Mouse (Mus musculus): ENCODE measurements around the gene Nelfb. TPM values are rescaled to one million over a fixed set of nuclear protein-coding genes. Genes with fewer than 3 reads are reported as not detected.
A peak's percentile ranks its signal among the peaks of the same experiment; 100 is the strongest.

The Nelfb gene
- polyA plus RNA-seq, 1 experiment from 2014 or later: 102 TPM

GRCm38 (mm10) chr2:25226864-25227263, 15.6 kb upstream of the Nelfb start:
- WGBS: 83% methylated on average over 5 of the region's 5 CpGs
- H3K27me3 ChIP-seq (ENCODE audit: control insufficient read depth, insufficient read depth, low read length): no peaks in the 10 kb centered on the region
- peaks cover 13% of the 10 kb centered on the region for H3K4me1 ChIP-seq (ENCODE audit: control insufficient read depth, insufficient read depth, low read length)
- no peak overlapping the region for H3K4me2 ChIP-seq
- H3K9ac ChIP-seq (ENCODE audit: low read length): no peak overlapping the region
- H3K36me3 ChIP-seq (ENCODE audit: control insufficient read depth, insufficient read depth, low read length): no peaks in the 10 kb centered on the region
- DNase-seq (ENCODE audit: low spot score, missing footprints): peak; percentile 69
- no peak overlapping the region for H3K4me3 ChIP-seq (ENCODE audit: low read depth, low read length)
- no peak for ATAC-seq (ENCODE audit: low FRiP score)
- H3K27ac ChIP-seq (ENCODE audit: low read depth, low read length): no peak overlapping the region
- no peaks in the 10 kb centered on the region for H3K9me3 ChIP-seq (ENCODE audit: control insufficient read depth, low read length)

GRCm38 (mm10) chr2:25225811-25226379, 14.6 kb upstream of the Nelfb start:
- peak overlapping the region; percentile 97; the same call in 1 of the 2 replicates for H3K27ac ChIP-seq (ENCODE audit: low read depth, low read length)
- H3K9me3 ChIP-seq (ENCODE audit: control insufficient read depth, low read length): no peaks in the 10 kb centered on the region
- 74% methylated on average over 8 of the region's 8 CpGs for WGBS
- DNase-seq (ENCODE audit: low spot score, missing footprints) (peak; percentile 79), ATAC-seq (ENCODE audit: low FRiP score) (no peak)
- H3K27me3 ChIP-seq (ENCODE audit: control insufficient read depth, insufficient read depth, low read length): no peaks in the 10 kb centered on the region
- H3K4me3 ChIP-seq (ENCODE audit: low read depth, low read length): peak overlapping the region; percentile 97; the same call in 1 of the 2 replicates
- H3K4me2 ChIP-seq: peak overlapping the region; percentile 55
- peak overlapping the region; percentile 74; the same call in 1 of the 2 replicates for H3K9ac ChIP-seq (ENCODE audit: low read length)
- H3K36me3 ChIP-seq (ENCODE audit: control insufficient read depth, insufficient read depth, low read length): no peaks in the 10 kb centered on the region
- H3K4me1 ChIP-seq (ENCODE audit: control insufficient read depth, insufficient read depth, low read length): peaks cover 13% of the 10 kb centered on the region

GRCm38 (mm10) chr2:25224766-25225752, 13.8 kb upstream of the Nelfb start:
- H3K4me3 ChIP-seq (ENCODE audit: low read depth, low read length): peak overlapping the region; percentile 97
- H3K4me2 ChIP-seq: peak overlapping the region; percentile 55
- no peaks in the 10 kb centered on the region for H3K36me3 ChIP-seq (ENCODE audit: control insufficient read depth, insufficient read depth, low read length)
- no peaks in the 10 kb centered on the region for H3K27me3 ChIP-seq (ENCODE audit: control insufficient read depth, insufficient read depth, low read length)
- ATAC-seq (ENCODE audit: low FRiP score) (peak; percentile 97), DNase-seq (ENCODE audit: low spot score, missing footprints) (peak; percentile 99)
- no peaks in the 10 kb centered on the region for H3K9me3 ChIP-seq (ENCODE audit: control insufficient read depth, low read length)
- H3K9ac ChIP-seq (ENCODE audit: low read length): peak overlapping the region; percentile 74
- peak overlapping the region; percentile 97 for H3K27ac ChIP-seq (ENCODE audit: low read depth, low read length)
- H3K4me1 ChIP-seq (ENCODE audit: control insufficient read depth, insufficient read depth, low read length): peaks cover 13% of the 10 kb centered on the region
- 2% methylated on average over 41 of the region's 41 CpGs for WGBS

GRCm38 (mm10) chr2:25224492-25224765, 13.1 kb upstream of the Nelfb start, which contains the start of gene Tubb4b:
Gene Tubb4b, minus strand, starts transcription at chr2:25224702.
- Histone ChIP-seq H3K9me3 (ENCODE audit: control insufficient read depth, low read length) (no peaks in the 10 kb centered on the region), H3K27ac (ENCODE audit: low read depth, low read length) (peak within 1 kb of the TSS; percentile 97), H3K27me3 (ENCODE audit: control insufficient read depth, insufficient read depth, low read length) (no peaks in the 10 kb centered on the region), H3K9ac (ENCODE audit: low read length) (peak within 1 kb of the TSS; percentile 92), H3K4me1 (ENCODE audit: control insufficient read depth, insufficient read depth, low read length) (peaks cover 13% of the 10 kb centered on the region), H3K36me3 (ENCODE audit: control insufficient read depth, insufficient read depth, low read length) (no peaks in the 10 kb centered on the region), H3K4me3 (ENCODE audit: low read depth, low read length) (peak within 1 kb of the TSS; percentile 97), H3K4me2 (peak within 1 kb of the TSS; percentile 93)
- ATAC-seq (ENCODE audit: low FRiP score) (no peak), DNase-seq (ENCODE audit: low spot score, missing footprints) (no peak)
- under 1% methylated on average over 17 of the region's 17 CpGs for WGBS

- 3% methylated on average over 53 of the region's 53 CpGs for WGBS
- H3K4me3 ChIP-seq (ENCODE audit: low read depth, low read length): peak overlapping the region; percentile 97
- H3K9ac ChIP-seq (ENCODE audit: low read length): peak overlapping the region; percentile 92
- DNase-seq (ENCODE audit: low spot score, missing footprints): peak; percentile 93
- no peaks in the 10 kb centered on the region for H3K9me3 ChIP-seq (ENCODE audit: control insufficient read depth, low read length)
- H3K27ac ChIP-seq (ENCODE audit: low read depth, low read length): peak overlapping the region; percentile 85
- H3K27me3 ChIP-seq (ENCODE audit: control insufficient read depth, insufficient read depth, low read length): no peaks in the 10 kb centered on the region
- peak; percentile 46 for ATAC-seq (ENCODE audit: low FRiP score)
- no peaks in the 10 kb centered on the region for H3K36me3 ChIP-seq (ENCODE audit: control insufficient read depth, insufficient read depth, low read length)
- H3K4me1 ChIP-seq (ENCODE audit: control insufficient read depth, insufficient read depth, low read length): peaks cover 13% of the 10 kb centered on the region
- H3K4me2 ChIP-seq: peak overlapping the region; percentile 93
Observed at GRCm38 (mm10) chr2:25223681-25224491, 12.6 kb upstream of the Nelfb start.

- H3K9me3 ChIP-seq (ENCODE audit: control insufficient read depth, low read length): no peaks in the 10 kb centered on the region
- H3K4me2 ChIP-seq: no peak overlapping the region
- H3K27me3 ChIP-seq (ENCODE audit: control insufficient read depth, insufficient read depth, low read length): no peaks in the 10 kb centered on the region
- no peak overlapping the region for H3K4me3 ChIP-seq (ENCODE audit: low read depth, low read length)
- no peak overlapping the region for H3K9ac ChIP-seq (ENCODE audit: low read length)
- H3K36me3 ChIP-seq (ENCODE audit: control insufficient read depth, insufficient read depth, low read length): no peaks in the 10 kb centered on the region
- H3K4me1 ChIP-seq (ENCODE audit: control insufficient read depth, insufficient read depth, low read length): peaks cover 16% of the 10 kb centered on the region
- peak; percentile 81 for DNase-seq (ENCODE audit: low spot score, missing footprints)
- no peak overlapping the region for H3K27ac ChIP-seq (ENCODE audit: low read depth, low read length)
- no peak for ATAC-seq (ENCODE audit: low FRiP score)
- 73% methylated on average over 5 of the region's 5 CpGs for WGBS
Observed at GRCm38 (mm10) chr2:25221331-25221772, 10.1 kb upstream of the Nelfb start.

- DNase-seq (ENCODE audit: low spot score, missing footprints) (peak; percentile 79), ATAC-seq (ENCODE audit: low FRiP score) (no peak)
- Histone ChIP-seq H3K27ac (ENCODE audit: low read depth, low read length) (no peak within 1 kb of the TSS), H3K9ac (ENCODE audit: low read length) (no peak within 1 kb of the TSS), H3K4me2 (no peak within 1 kb of the TSS), H3K4me3 (ENCODE audit: low read depth, low read length) (no peak within 1 kb of the TSS), H3K27me3 (ENCODE audit: control insufficient read depth, insufficient read depth, low read length) (no peaks in the 10 kb centered on the region), H3K36me3 (ENCODE audit: control insufficient read depth, insufficient read depth, low read length) (no peaks in the 10 kb centered on the region), H3K4me1 (ENCODE audit: control insufficient read depth, insufficient read depth, low read length) (peaks cover 6% of the 10 kb centered on the region), H3K9me3 (ENCODE audit: control insufficient read depth, low read length) (no peaks in the 10 kb centered on the region)
Observed at GRCm38 (mm10) chr2:25218445-25218844, 7.2 kb upstream of the Nelfb start, which contains the start of gene Fam166a. Gene Fam166a, plus strand, starts transcription at chr2:25218745.

- no peak overlapping the region for H3K4me2 ChIP-seq
- 0 out of 2 replicates have a peak, but pooled peaks cover 3% of the 10 kb centered on the region for H3K4me1 ChIP-seq (ENCODE audit: control insufficient read depth, insufficient read depth, low read length)
- H3K9me3 ChIP-seq (ENCODE audit: control insufficient read depth, low read length): no peaks in the 10 kb centered on the region
- ATAC-seq (ENCODE audit: low FRiP score) (no peak), DNase-seq (ENCODE audit: low spot score, missing footprints) (peak; percentile 67)
- no peak overlapping the region for H3K27ac ChIP-seq (ENCODE audit: low read depth, low read length)
- H3K9ac ChIP-seq (ENCODE audit: low read length): no peak overlapping the region
- H3K27me3 ChIP-seq (ENCODE audit: control insufficient read depth, insufficient read depth, low read length): no peaks in the 10 kb centered on the region
- H3K36me3 ChIP-seq (ENCODE audit: control insufficient read depth, insufficient read depth, low read length): no peaks in the 10 kb centered on the region
- H3K4me3 ChIP-seq (ENCODE audit: low read depth, low read length): no peak overlapping the region
- WGBS: 63% methylated on average over 2 of the region's 2 CpGs
Observed at GRCm38 (mm10) chr2:25217666-25218065, 6.4 kb upstream of the Nelfb start.

Measured in midbrain, embryonic 11.5 days (tissue).